Mouse (Mus musculus) gastrocnemius, postnatal 4 days (tissue): ENCODE measurements around the gene Tent2. TPM values are rescaled to one million over a fixed set of nuclear protein-coding genes. Genes with fewer than 3 reads are reported as not detected.
"Not testable (repeated sequence)": the region's sequence is repeated elsewhere in the genome, so short reads cannot be mapped to it uniquely, and the experiment has no call there.

Source experiments
- DNase-seq, 2 experiments: peaks; one replicate each; pipeline ENCODE4 v3.0.0; 2021 to 2022; ENCODE audit warnings: low spot score in 2 of 2, mixed read lengths in 2 of 2
- long read RNA-seq, 2 experiments: library from polyadenylated mRNA; stranded (forward); transcript quantifications; one replicate each; pipeline ENCODE4 v2.0.0; 2021
- total RNA-seq, 2 experiments: library from RNA; stranded (reverse); gene quantifications; 2 replicates each; pipeline ENCODE4 v1.2.3; 2021

Tent2 gene
- 10 to 100 TPM; 36.8 to 41.7 TPM for total RNA-seq
- long read RNA-seq, experiment 1, transcript Tent2-201 (15 exons, 2,990 nt) = major isoform, 14 of 36 reads
- long read RNA-seq, experiment 1, transcript Tent2-205 (15 exons, 3,081 nt) = minor isoform, 9 of 36 reads
- long read RNA-seq, experiment 1, partial matches to known transcripts = 1 of 36 reads
- long read RNA-seq, experiment 1, other reads (novel, unspliced or antisense) = 12 of 36 reads
- long read RNA-seq, experiment 2, transcript Tent2-201 (15 exons, 2,990 nt) = major isoform, 16 of 31 reads
- long read RNA-seq, experiment 2, transcript Tent2-205 (15 exons, 3,081 nt) = minor isoform, 5 of 31 reads
- long read RNA-seq, experiment 2, partial matches to known transcripts = 2 of 31 reads
- long read RNA-seq, experiment 2, other reads (novel, unspliced or antisense) = 8 of 31 reads

GRCm38 (mm10) chr13:93191831-93192645, at the start of gene Tent2:
Gene Tent2, minus strand, starts transcription at chr13:93192385.
- DNase-seq = peak; percentile 88 to 94

- DNase-seq = peak in 1 of 2 experiments; percentile 13
Measured at GRCm38 (mm10) chr13:93241180-93241579, 49.0 kb upstream of the Tent2 start.

- DNase-seq = no peak
Measured at GRCm38 (mm10) chr13:93239561-93239960, 47.4 kb upstream of the Tent2 start.

- DNase-seq = no peak
Measured at GRCm38 (mm10) chr13:93239134-93239533, 46.9 kb upstream of the Tent2 start.

GRCm38 (mm10) chr13:93237677-93238398, 45.7 kb upstream of the Tent2 start:
- peak in 1 of 2 experiments; percentile 28 for DNase-seq

GRCm38 (mm10) chr13:93234267-93235039, 42.3 kb upstream of the Tent2 start:
- DNase-seq = no peak

GRCm38 (mm10) chr13:93232335-93232734, 40.1 kb upstream of the Tent2 start:
- DNase-seq = no peak

- peak in 1 of 2 experiments; percentile 44 for DNase-seq
Measured at GRCm38 (mm10) chr13:93231016-93231415, 38.8 kb upstream of the Tent2 start.

- no peak for DNase-seq
Measured at GRCm38 (mm10) chr13:93211741-93212140, 19.6 kb upstream of the Tent2 start.

GRCm38 (mm10) chr13:93192646-93193026, 451 bp upstream of the Tent2 start:
- no peak for DNase-seq

GRCm38 (mm10) chr13:93189416-93189815, 2.8 kb downstream of the Tent2 start:
- DNase-seq = no peak

GRCm38 (mm10) chr13:93188738-93189137, 3.4 kb downstream of the Tent2 start:
- no peak for DNase-seq

GRCm38 (mm10) chr13:93187792-93188191, 4.4 kb downstream of the Tent2 start:
- not testable (repeated sequence) for DNase-seq

- no peak for DNase-seq
Measured at GRCm38 (mm10) chr13:93180351-93180750, 11.8 kb downstream of the Tent2 start.

GRCm38 (mm10) chr13:93179522-93179921, 12.7 kb downstream of the Tent2 start:
- DNase-seq = no peak

- DNase-seq = no peak
Measured at GRCm38 (mm10) chr13:93177571-93177970, 14.6 kb downstream of the Tent2 start.

- no peak for DNase-seq
Measured at GRCm38 (mm10) chr13:93163303-93163702, 28.9 kb downstream of the Tent2 start.

- DNase-seq = no peak
Measured at GRCm38 (mm10) chr13:93162456-93162855, 29.7 kb downstream of the Tent2 start.

GRCm38 (mm10) chr13:93158261-93158660, 33.9 kb downstream of the Tent2 start:
- no peak for DNase-seq

- no peak for DNase-seq
Measured at GRCm38 (mm10) chr13:93153280-93153679, 38.9 kb downstream of the Tent2 start.
